Comparison of ENCODE assay signal across 8 mouse cellular contexts in genomic region chr9:50746214-50746677, GRCm38 (mm10). TPM values are rescaled to one million over a fixed set of nuclear protein-coding genes. Genes with fewer than 3 reads are reported as not detected.
DNase-seq lines count a peak whose midpoint lies in the region; ATAC-seq and TF ChIP-seq lines count a peak whose summit lies in the region.

Gene 2310030G06Rik (minus strand): TSS chr9:50746536.

- no peak for ATAC-seq in heart, embryonic 11.5 days (replicated peaks; ENCODE audit: insufficient number of reproducible peaks, low FRiP score, low TSS enrichment)
- no peak for ATAC-seq in hindbrain, embryonic 14.5 days (ENCODE audit: low FRiP score)
- ATAC-seq in erythroid progenitor cell, adult 5-6 weeks (replicated peaks; ENCODE audit: low FRiP score, poor library complexity, severe bottlenecking), result no peak

- H3K4me3 ChIP-seq in heart, embryonic 11.5 days (ENCODE audit: low read depth, low read length), result peak within 1 kb of the TSS; percentile 53
- peak within 1 kb of the TSS; percentile 48 for H3K4me3 ChIP-seq in embryonic facial prominence, embryonic 10.5 days
- peak within 1 kb of the TSS; percentile 24 for H3K4me3 ChIP-seq in hindbrain, embryonic 14.5 days (replicated peaks; ENCODE audit: low read length)
- H3K4me3 ChIP-seq in liver, adult 2 months (ENCODE audit: insufficient read depth, low read depth, low read length), result peak within 1 kb of the TSS; percentile 83

- H3K36me3 ChIP-seq in heart, embryonic 11.5 days (ENCODE audit: control insufficient read depth, insufficient read depth, low read length), result no peaks in the 10 kb centered on the region
- no peaks in the 10 kb centered on the region for H3K36me3 ChIP-seq in embryonic facial prominence, embryonic 10.5 days (replicated peaks)
- H3K36me3 ChIP-seq in hindbrain, embryonic 14.5 days (replicated peaks; ENCODE audit: control insufficient read depth, insufficient read depth), result no peaks in the 10 kb centered on the region
- H3K36me3 ChIP-seq in liver, adult 2 months (ENCODE audit: control insufficient read depth, insufficient read depth, low read length), result no peaks in the 10 kb centered on the region

- peak; percentile 30; the same call in 1 of the 2 replicates for TF ChIP-seq CTCF in liver, adult 2 months (IDR thresholded peaks at IDR 0.05; ENCODE audit: low read depth, low read length)

- peak within 1 kb of the TSS; percentile 80 for H3K27ac ChIP-seq in heart, embryonic 11.5 days (ENCODE audit: low read depth, low read length)
- peak within 1 kb of the TSS; percentile 36 for H3K27ac ChIP-seq in embryonic facial prominence, embryonic 10.5 days (replicated peaks)
- H3K27ac ChIP-seq in hindbrain, embryonic 14.5 days, result no peak within 1 kb of the TSS
- peak within 1 kb of the TSS; percentile 90 for H3K27ac ChIP-seq in liver, adult 2 months (replicated peaks; ENCODE audit: insufficient read depth, low read depth, low read length)

- no peaks in the 10 kb centered on the region for H3K27me3 ChIP-seq in heart, embryonic 11.5 days (ENCODE audit: control insufficient read depth, insufficient read depth, low read length)
- peaks cover 43% of the 10 kb centered on the region for H3K27me3 ChIP-seq in embryonic facial prominence, embryonic 10.5 days (replicated peaks; ENCODE audit: low read depth, poor library complexity, severe bottlenecking)
- H3K27me3 ChIP-seq in hindbrain, embryonic 14.5 days (ENCODE audit: control insufficient read depth, insufficient read depth, low read length), result 0 out of 2 replicates have a peak, but pooled peaks cover 5% of the 10 kb centered on the region
- no peaks in the 10 kb centered on the region for H3K27me3 ChIP-seq in liver, adult 2 months (ENCODE audit: control insufficient read depth, insufficient read depth, low read length)

- TF ChIP-seq POLR2A in liver, adult 2 months (IDR thresholded peaks at IDR 0.05; ENCODE audit: extremely low read depth, insufficient read depth, low read length), result peak; percentile 45; the same call in 1 of the 2 replicates

- no peaks in the 10 kb centered on the region for H3K9me3 ChIP-seq in heart, embryonic 11.5 days (replicated peaks; ENCODE audit: control insufficient read depth, low read length)
- H3K9me3 ChIP-seq in embryonic facial prominence, embryonic 10.5 days, result no peaks in the 10 kb centered on the region
- H3K9me3 ChIP-seq in hindbrain, embryonic 14.5 days (ENCODE audit: control insufficient read depth, low read length), result no peaks in the 10 kb centered on the region

- 1% methylated on average over 19 of the region's 19 CpGs for WGBS in heart, embryonic 11.5 days (ENCODE audit: insufficient replicate concordance)
- WGBS in embryonic facial prominence, embryonic 10.5 days, result 2% methylated on average over 19 of the region's 19 CpGs
- 1% methylated on average over 19 of the region's 19 CpGs for WGBS in hindbrain, embryonic 14.5 days
- WGBS in liver, adult 2 months, result 4% methylated on average over 19 of the region's 19 CpGs

- peaks cover 14% of the 10 kb centered on the region; the same call in 1 of the 2 replicates for H3K4me1 ChIP-seq in heart, embryonic 11.5 days (ENCODE audit: control insufficient read depth, insufficient read depth, low read length)
- H3K4me1 ChIP-seq in embryonic facial prominence, embryonic 10.5 days, result peaks cover 22% of the 10 kb centered on the region
- 0 out of 2 replicates have a peak, but pooled peaks cover 6% of the 10 kb centered on the region for H3K4me1 ChIP-seq in hindbrain, embryonic 14.5 days (replicated peaks; ENCODE audit: control insufficient read depth, insufficient read depth, low read length)
- peaks cover 3% of the 10 kb centered on the region; the same call in 1 of the 2 replicates for H3K4me1 ChIP-seq in liver, adult 2 months (ENCODE audit: control insufficient read depth, insufficient read depth, low read length)

- H3K9ac ChIP-seq in heart, embryonic 11.5 days (ENCODE audit: low read depth, low read length), result peak within 1 kb of the TSS; percentile 81
- peak within 1 kb of the TSS; percentile 45 for H3K9ac ChIP-seq in hindbrain, embryonic 14.5 days
- H3K9ac ChIP-seq in liver, adult 2 months (ENCODE audit: low read depth, low read length), result peak within 1 kb of the TSS; percentile 85

- peak within 1 kb of the TSS; percentile 80 for H3K4me2 ChIP-seq in heart, embryonic 11.5 days
- peak within 1 kb of the TSS; percentile 51 for H3K4me2 ChIP-seq in hindbrain, embryonic 14.5 days (replicated peaks)

- DNase-seq in heart, adult 8-10 months (ENCODE audit: low spot score), result no peak
- DNase-seq in embryonic facial prominence, embryonic 10.5 days (ENCODE audit: low spot score), result peak; percentile 56
- no peak for DNase-seq in hindbrain, embryonic 14.5 days (ENCODE audit: low spot score)
- DNase-seq in liver, adult 2 months (ENCODE audit: extremely low read depth, low read depth, low spot score), result peak; percentile 86
- peak; percentile 40 for DNase-seq in neural tube, embryonic 10.5 days (ENCODE audit: extremely low spot score, low spot score)
- no peak for DNase-seq in layer of hippocampus, adult 18-20 months (ENCODE audit: low spot score in 2 of 2)

- H3K79me2 ChIP-seq in liver, adult 2 months (ENCODE audit: control insufficient read depth, insufficient read depth, low read length), result peaks cover 3% of the 10 kb centered on the region; the same call in 1 of the 2 replicates

RNA-seq across cellular contexts. Expression of gene 2310030G06Rik, which starts in this region (rescaled TPM):
- polyA plus RNA-seq in heart, embryonic 11.5 days (2014; fragmentation: Nextera tagmentation; extraction: Ambion mirVana), result 7.7 and 9.4 TPM in 2 replicates
- total RNA-seq in heart, adult 8-10 months (2022), result 1 to 10 TPM; 2.8 to 6.4 (median 4.9) TPM
- 3.8 and 4.1 TPM in 2 replicates for polyA plus RNA-seq in embryonic facial prominence, embryonic 10.5 days (2016; fragmentation: Nextera tagmentation; extraction: Ambion mirVana)
- 1.7 and 2.1 TPM in 2 replicates for polyA plus RNA-seq in hindbrain, embryonic 14.5 days (2014; fragmentation: Nextera tagmentation; extraction: Ambion mirVana)
- total RNA-seq in liver, adult 2 months (2014; rRNA removed), result 14.9 and 15.7 TPM in 2 replicates
- polyA plus RNA-seq in liver, adult 2 months (2012; rRNA removed), result 13.9 and 14.9 TPM in 2 replicates
- not detected in 2 replicates for total RNA-seq in erythroid progenitor cell, adult 5-6 weeks (2015; ENCODE audit: low replicate concordance)
- total RNA-seq in erythroid progenitor cell, adult 5-6 weeks (2017; ENCODE audit: low replicate concordance), result not detected in 2 replicates
- 1 to 10 TPM; 1.2 to 1.5 TPM for total RNA-seq in layer of hippocampus, adult 18-20 months (2021)

Comparison
In these comparisons a context has a peak if more than half of its experiments do, and no peak if none do; other contexts are left out.
1. H3K4me3 ChIP-seq: peak in every context shown above with its lines; median percentile 83 in liver, adult 2 months; 53 in heart, embryonic 11.5 days; 48 in embryonic facial prominence, embryonic 10.5 days; 24 in hindbrain, embryonic 14.5 days.
2. DNase-seq: peak in embryonic facial prominence, embryonic 10.5 days (single experiment), liver, adult 2 months (single experiment) and neural tube, embryonic 10.5 days (single experiment); none in heart, adult 8-10 months (single experiment), hindbrain, embryonic 14.5 days (single experiment) and layer of hippocampus, adult 18-20 months (0 of 2).
3. Peak in every context shown above with its lines, with median percentiles within 50 percentile points of each other: H3K9ac ChIP-seq.